Mouse (Mus musculus): ENCODE measurements at regions not wholly inside any gene's neighbourhood (a gene's known extent, or its start where the extent isn't known, plus 50 kb on each side); places are given as distances from the start of the nearest gene placed in this dataset.
A peak's percentile ranks its signal among the peaks of the same experiment; 100 is the strongest.

GRCm38 (mm10) chr4:81005507-81006328, 95.3 kb downstream of the Lurap1l start:
- DNase-seq = no peak

GRCm38 (mm10) chr4:81006546-81006945, 96.1 kb downstream of the Lurap1l start:
- DNase-seq = no peak

- no peak for DNase-seq
Observed at GRCm38 (mm10) chr4:81021850-81022249, 111.4 kb downstream of the Lurap1l start.

- no peak for DNase-seq
Observed at GRCm38 (mm10) chr4:81023436-81023983, 113.1 kb downstream of the Lurap1l start.

GRCm38 (mm10) chr4:81027558-81027957, 117.1 kb downstream of the Lurap1l start:
- DNase-seq = no peak

GRCm38 (mm10) chr4:81030671-81031070, 120.2 kb downstream of the Lurap1l start:
- DNase-seq = no peak

GRCm38 (mm10) chr4:81037336-81037902, 127.0 kb downstream of the Lurap1l start:
- no peak for DNase-seq

- no peak for DNase-seq
Observed at GRCm38 (mm10) chr4:81058227-81058626, 147.8 kb downstream of the Lurap1l start.

GRCm38 (mm10) chr4:81058809-81059208, 148.4 kb downstream of the Lurap1l start:
- DNase-seq = no peak

GRCm38 (mm10) chr4:81059356-81059755, 148.9 kb downstream of the Lurap1l start:
- DNase-seq = no peak

GRCm38 (mm10) chr4:81082290-81082947, 172.0 kb downstream of the Lurap1l start:
- DNase-seq = no peak

GRCm38 (mm10) chr4:81085188-81085587, 174.7 kb downstream of the Lurap1l start:
- no peak for DNase-seq

- DNase-seq = no peak
Observed at GRCm38 (mm10) chr4:81096581-81096980, 186.1 kb downstream of the Lurap1l start.

- DNase-seq = no peak
Observed at GRCm38 (mm10) chr4:81097597-81097996, 187.2 kb downstream of the Lurap1l start.

GRCm38 (mm10) chr4:81101049-81101448, 190.6 kb downstream of the Lurap1l start:
- no peak for DNase-seq

- DNase-seq = peak in 1 of 2 experiments; percentile 1
Observed at GRCm38 (mm10) chr4:81111307-81111706, 200.9 kb downstream of the Lurap1l start.

- no peak for DNase-seq
Observed at GRCm38 (mm10) chr4:81116411-81116810, 206.0 kb downstream of the Lurap1l start.

- DNase-seq = no peak
Observed at GRCm38 (mm10) chr4:81124155-81124554, 213.7 kb downstream of the Lurap1l start.

GRCm38 (mm10) chr4:81129874-81130273, 219.4 kb downstream of the Lurap1l start:
- no peak for DNase-seq

GRCm38 (mm10) chr4:81173111-81173510, 262.7 kb downstream of the Lurap1l start:
- DNase-seq = no peak

- no peak for DNase-seq
Observed at GRCm38 (mm10) chr4:81177443-81178041, 265.1 kb downstream of the Mpdz start.

GRCm38 (mm10) chr4:81178047-81178781, 264.4 kb downstream of the Mpdz start:
- no peak for DNase-seq

GRCm38 (mm10) chr4:81178782-81179135, 263.9 kb downstream of the Mpdz start:
- peak; percentile 82 to 87 for DNase-seq

Measured in cerebellum, adult 18-20 months (tissue).